Mouse (Mus musculus): ENCODE data around the gene Sh3yl1. TPM values are rescaled to one million over a fixed set of nuclear protein-coding genes. Genes with fewer than 3 reads are reported as not detected.

Gene Sh3yl1
- polyA plus RNA-seq, 1 experiment: 1.0 TPM

- Histone ChIP-seq H3K4me3 (peak overlapping the region; percentile 95), H3ac (ENCODE audit: control insufficient read depth, insufficient read length) (peak overlapping the region; percentile 6), H3K4me2 (ENCODE audit: low read depth) (peak overlapping the region; percentile 89), H3K79me2 (ENCODE audit: control insufficient read depth, insufficient read depth) (peaks cover 44% of the 10 kb centered on the region), H3K27me3 (ENCODE audit: control insufficient read depth, insufficient read depth, insufficient read length) (no peaks in the 10 kb centered on the region), H3K36me3 (ENCODE audit: control insufficient read depth, insufficient read depth) (no peaks in the 10 kb centered on the region)
- TF ChIP-seq POLR2A (IDR thresholded peaks at IDR 0.05; ENCODE audit: insufficient read length, low read depth) (no peak), MYOG (IDR thresholded peaks at IDR 0.05; ENCODE audit: control insufficient read depth in 1 of 3, insufficient read depth in 1 of 3, insufficient read length in 2 of 3, low read depth in 2 of 3) (no peak), POLR2AphosphoS2 (IDR thresholded peaks at IDR 0.05; ENCODE audit: insufficient read length, low read depth) (no peak), MAX (IDR thresholded peaks at IDR 0.05; ENCODE audit: low read depth) (no peak), E2F4 (IDR thresholded peaks at IDR 0.05; ENCODE audit: insufficient read depth) (no peak), TCF12 (IDR thresholded peaks at IDR 0.05; ENCODE audit: insufficient read depth, poor library complexity, severe bottlenecking) (no peak), TCF3 (IDR thresholded peaks at IDR 0.05; ENCODE audit: insufficient read length, low read depth) (no peak), MYOD1 (IDR thresholded peaks at IDR 0.05; ENCODE audit: control insufficient read depth in 1 of 3, insufficient read length in 2 of 3, low read depth in 2 of 3) (no peak), REST (IDR thresholded peaks at IDR 0.05; ENCODE audit: insufficient read depth, insufficient read length) (no peak), SRF (IDR thresholded peaks at IDR 0.05; ENCODE audit: control insufficient read depth, insufficient read length, low read depth) (no peak)
Observed at GRCm38 (mm10) chr12:30910860-30911259, 608 bp upstream of the Sh3yl1 start.

GRCm38 (mm10) chr12:30912048-30912381 is 547 bp downstream of the Sh3yl1 start:
- TF ChIP-seq E2F4 (IDR thresholded peaks at IDR 0.05; ENCODE audit: insufficient read depth): no peak
- TF ChIP-seq USF1 (IDR thresholded peaks at IDR 0.05; ENCODE audit: low read depth): no peak
- TF ChIP-seq MYOD1 (IDR thresholded peaks at IDR 0.05; ENCODE audit: control insufficient read depth in 1 of 3, insufficient read length in 2 of 3, low read depth in 2 of 3): no peak
- TF ChIP-seq POLR2AphosphoS2 (IDR thresholded peaks at IDR 0.05; ENCODE audit: insufficient read length, low read depth): no peak
- no peak for TF ChIP-seq MAX (IDR thresholded peaks at IDR 0.05; ENCODE audit: low read depth)
- TF ChIP-seq REST (IDR thresholded peaks at IDR 0.05; ENCODE audit: insufficient read depth, insufficient read length): no peak
- TF ChIP-seq MYOG (IDR thresholded peaks at IDR 0.05; ENCODE audit: control insufficient read depth in 1 of 3, insufficient read depth in 1 of 3, insufficient read length in 2 of 3, low read depth in 2 of 3): no peak
- TF ChIP-seq POLR2A (IDR thresholded peaks at IDR 0.05; ENCODE audit: insufficient read length, low read depth): no peak
- no peak for TF ChIP-seq TCF3 (IDR thresholded peaks at IDR 0.05; ENCODE audit: insufficient read length, low read depth)
- TF ChIP-seq SRF (IDR thresholded peaks at IDR 0.05; ENCODE audit: control insufficient read depth, insufficient read length, low read depth): no peak
- TF ChIP-seq CEBPB (IDR thresholded peaks at IDR 0.05; ENCODE audit: insufficient read depth, poor library complexity, severe bottlenecking): no peak
- no peak for TF ChIP-seq TCF12 (IDR thresholded peaks at IDR 0.05; ENCODE audit: insufficient read depth, poor library complexity, severe bottlenecking)
- H3K4me3 ChIP-seq: peak overlapping the region; percentile 95
- H3K79me2 ChIP-seq (ENCODE audit: control insufficient read depth, insufficient read depth): peaks cover 39% of the 10 kb centered on the region
- H3K27me3 ChIP-seq (ENCODE audit: control insufficient read depth, insufficient read depth, insufficient read length): no peaks in the 10 kb centered on the region
- peak overlapping the region; percentile 92 for H3K4me2 ChIP-seq (ENCODE audit: low read depth)
- no peaks in the 10 kb centered on the region for H3K36me3 ChIP-seq (ENCODE audit: control insufficient read depth, insufficient read depth)
- H3ac ChIP-seq (ENCODE audit: control insufficient read depth, insufficient read length): no peak overlapping the region

- TF ChIP-seq TCF3 (IDR thresholded peaks at IDR 0.05; ENCODE audit: insufficient read length, low read depth): no peak
- H3K27me3 ChIP-seq (ENCODE audit: control insufficient read depth, insufficient read depth, insufficient read length): no peaks in the 10 kb centered on the region
- H3K36me3 ChIP-seq (ENCODE audit: control insufficient read depth, insufficient read depth): no peaks in the 10 kb centered on the region
- H3K79me2 ChIP-seq (ENCODE audit: control insufficient read depth, insufficient read depth): peaks cover 33% of the 10 kb centered on the region
- no peak overlapping the region for H3K4me2 ChIP-seq (ENCODE audit: low read depth)
- no peak overlapping the region for H3ac ChIP-seq (ENCODE audit: control insufficient read depth, insufficient read length)
- no peak overlapping the region for H3K4me3 ChIP-seq
Observed at GRCm38 (mm10) chr12:30912840-30913239, 1.4 kb downstream of the Sh3yl1 start.

GRCm38 (mm10) chr12:30922401-30922800 is 10.9 kb downstream of the Sh3yl1 start:
- Histone ChIP-seq H3K27me3 (ENCODE audit: control insufficient read depth, insufficient read depth, insufficient read length) (no peaks in the 10 kb centered on the region), H3K4me3 (no peak overlapping the region), H3K79me2 (ENCODE audit: control insufficient read depth, insufficient read depth) (no peaks in the 10 kb centered on the region), H3ac (ENCODE audit: control insufficient read depth, insufficient read length) (no peak overlapping the region), H3K4me2 (ENCODE audit: low read depth) (no peak overlapping the region), H3K36me3 (ENCODE audit: control insufficient read depth, insufficient read depth) (no peaks in the 10 kb centered on the region)
- TF ChIP-seq POLR2AphosphoS2 (IDR thresholded peaks at IDR 0.05; ENCODE audit: insufficient read length, low read depth) (no peak), MYOG (IDR thresholded peaks at IDR 0.05; ENCODE audit: control insufficient read depth in 1 of 3, insufficient read depth in 1 of 3, insufficient read length in 2 of 3, low read depth in 2 of 3) (no peak), TCF12 (IDR thresholded peaks at IDR 0.05; ENCODE audit: insufficient read depth, poor library complexity, severe bottlenecking) (no peak), MAX (IDR thresholded peaks at IDR 0.05; ENCODE audit: low read depth) (no peak), TCF3 (IDR thresholded peaks at IDR 0.05; ENCODE audit: insufficient read length, low read depth) (no peak), REST (IDR thresholded peaks at IDR 0.05; ENCODE audit: insufficient read depth, insufficient read length) (no peak), USF1 (IDR thresholded peaks at IDR 0.05; ENCODE audit: low read depth) (no peak), SRF (IDR thresholded peaks at IDR 0.05; ENCODE audit: control insufficient read depth, insufficient read length, low read depth) (no peak), MYOD1 (IDR thresholded peaks at IDR 0.05; ENCODE audit: control insufficient read depth in 1 of 3, insufficient read length in 2 of 3, low read depth in 2 of 3) (no peak), E2F4 (IDR thresholded peaks at IDR 0.05; ENCODE audit: insufficient read depth) (no peak), CEBPB (IDR thresholded peaks at IDR 0.05; ENCODE audit: insufficient read depth, poor library complexity, severe bottlenecking) (no peak), POLR2A (IDR thresholded peaks at IDR 0.05; ENCODE audit: insufficient read length, low read depth) (no peak)

GRCm38 (mm10) chr12:30928182-30928581 is 16.7 kb downstream of the Sh3yl1 start:
- no peaks in the 10 kb centered on the region for H3K79me2 ChIP-seq (ENCODE audit: control insufficient read depth, insufficient read depth)
- no peak overlapping the region for H3ac ChIP-seq (ENCODE audit: control insufficient read depth, insufficient read length)
- TF ChIP-seq MYOD1 (IDR thresholded peaks at IDR 0.05; ENCODE audit: control insufficient read depth in 1 of 3, insufficient read length in 2 of 3, low read depth in 2 of 3) (no peak), E2F4 (IDR thresholded peaks at IDR 0.05; ENCODE audit: insufficient read depth) (no peak)
- H3K4me3 ChIP-seq: no peak overlapping the region
- no peak overlapping the region for H3K4me2 ChIP-seq (ENCODE audit: low read depth)
- no peaks in the 10 kb centered on the region for H3K27me3 ChIP-seq (ENCODE audit: control insufficient read depth, insufficient read depth, insufficient read length)
- no peaks in the 10 kb centered on the region for H3K36me3 ChIP-seq (ENCODE audit: control insufficient read depth, insufficient read depth)

Data from myocyte (in vitro differentiated cells).